Mouse (Mus musculus) embryonic facial prominence, embryonic 11.5 days (tissue): Measurements from ENCODE around the gene Sult1a1. TPM values are rescaled to one million over a fixed set of nuclear protein-coding genes. Genes with fewer than 3 reads are reported as not detected.
"Not testable (repeated sequence)": the region's sequence is repeated elsewhere in the genome, so short reads cannot be mapped to it uniquely, and the experiment has no call there.

Source experiments
- ATAC-seq: fragments of 200-750 bp; cut with Nextera tagmentation; replicated peaks from 2 replicates; pipeline ENCODE4 v1.8.0; 2017; ENCODE audit warnings: low read depth; ENCODE audit not compliant: insufficient number of reproducible peaks, low FRiP score, low TSS enrichment
- DNase-seq: peaks from one replicate; pipeline ENCODE4 v3.0.0-alpha.2; 2015; ENCODE audit warnings: low spot score
- H3K27ac ChIP-seq: fragments of 300-500 bp; sonication (generic); replicated peaks from 2 replicates; pipeline ENCODE4 v1.5.1; 2014; ENCODE audit warnings: mild to moderate bottlenecking, low read depth, low read length, control low read depth
- H3K27me3 ChIP-seq: fragments of 300-500 bp; sonication (generic); 2 replicates; pipeline ENCODE4 v1.6.1; 2014; ENCODE audit warnings: mild to moderate bottlenecking, low read length, moderate library complexity, mixed read lengths; ENCODE audit not compliant: control insufficient read depth, insufficient read depth
- H3K36me3 ChIP-seq: fragments of 300-500 bp; sonication (generic); replicated peaks from 2 replicates; pipeline ENCODE4 v1.6.1; 2014; ENCODE audit warnings: low read depth, mild to moderate bottlenecking, low read length, moderate library complexity, mixed read lengths; ENCODE audit not compliant: control insufficient read depth, insufficient read depth
- H3K4me1 ChIP-seq: fragments of 300-500 bp; sonication (generic); 2 replicates; pipeline ENCODE4 v1.6.1; 2014; ENCODE audit warnings: low read length, mixed read lengths; ENCODE audit not compliant: control insufficient read depth, insufficient read depth
- H3K4me2 ChIP-seq: fragments of 300-500 bp; sonication (generic); 2 replicates; pipeline ENCODE4 v1.6.1; 2014; ENCODE audit warnings: low read depth, mild to moderate bottlenecking, control low read depth, low read length, moderate library complexity
- H3K4me3 ChIP-seq: fragments of 300-500 bp; sonication (generic); 2 replicates; pipeline ENCODE4 v1.5.1; 2014; ENCODE audit warnings: low read depth, low read length, control low read depth
- H3K9ac ChIP-seq: fragments of 300-500 bp; sonication (generic); replicated peaks from 2 replicates; pipeline ENCODE4 v1.6.1; 2014; ENCODE audit warnings: mild to moderate bottlenecking, control low read depth, low read length
- H3K9me3 ChIP-seq: fragments of 300-500 bp; sonication (generic); replicated peaks from 2 replicates; pipeline ENCODE4 v1.6.1; 2016; ENCODE audit warnings: mild to moderate bottlenecking, low read length, inconsistent platforms, mixed read lengths; ENCODE audit not compliant: control insufficient read depth
- WGBS: fragments of 180-500 bp; shearing (Covaris S2); extraction: QIAGEN DNeasy Blood & Tissue Kit; methylation state at CpG from one replicate; pipeline ENCODE4 v1.1.7; 2014; 5-methylcytosine and 5-hydroxymethylcytosine counted together
- polyA plus RNA-seq: library from polyadenylated mRNA; unstranded; fragments of >200 nt; fragmentation: Nextera tagmentation; extraction: Ambion mirVana; gene quantifications from 2 replicates; pipeline ENCODE4 v1.2.1, GENCODE M21; 2014

The Sult1a1 gene
- polyA plus RNA-seq, 1 experiment from 2014 or later: 0.15 TPM

DNA sequence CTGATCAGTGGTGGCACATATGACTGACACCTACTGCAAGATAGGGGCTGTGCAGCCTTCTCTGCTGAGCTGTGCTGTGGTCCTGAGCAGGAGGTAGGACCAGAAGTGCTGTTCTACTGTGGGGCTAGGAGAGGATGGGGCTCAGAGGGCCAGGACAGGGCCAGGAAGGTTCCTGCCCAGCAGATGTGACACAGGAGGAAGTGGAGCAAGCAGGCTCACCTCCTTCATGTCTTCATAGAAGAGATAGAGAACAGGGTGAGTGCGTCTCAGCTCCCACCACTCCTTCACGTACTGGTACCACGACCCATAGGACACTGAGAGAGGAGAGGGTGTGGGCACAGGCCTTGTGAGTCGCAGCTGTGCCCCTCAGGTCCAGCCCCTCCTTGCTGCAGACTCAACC, 11.9 kb upstream of the Sult1a1 start:
- H3K4me2 ChIP-seq, ATAC-seq, H3K27me3 ChIP-seq, DNase-seq, H3K9me3 ChIP-seq, H3K36me3 ChIP-seq, H3K4me1 ChIP-seq, H3K4me3 ChIP-seq, H3K27ac ChIP-seq, H3K9ac ChIP-seq: not testable (repeated sequence)
- WGBS: 85% methylated on average over 4 of the region's 4 CpGs

DNA sequence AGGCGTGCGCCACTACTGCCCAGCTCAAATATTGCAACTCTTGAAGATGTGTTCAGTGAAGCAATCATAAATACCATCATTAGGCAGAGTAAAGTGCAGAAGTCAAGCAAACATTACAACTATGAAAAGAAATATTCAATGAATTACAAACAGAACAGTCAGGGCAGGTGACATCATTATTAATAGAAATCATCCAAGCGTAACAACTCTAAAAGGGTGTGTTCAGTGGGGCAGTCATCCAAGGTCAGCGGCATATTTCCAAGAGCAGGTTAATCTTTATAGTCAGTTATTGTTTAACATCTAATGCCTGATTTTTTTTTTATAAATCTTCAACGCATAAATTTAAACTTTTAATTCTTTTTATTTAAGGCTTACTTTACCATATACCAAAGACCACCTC, 5.0 kb upstream of the Sult1a1 start:
- DNase-seq (no peak), ATAC-seq (no peak)
- Histone ChIP-seq H3K9me3 (no peaks in the 10 kb centered on the region), H3K4me1 (no peaks in the 10 kb centered on the region), H3K9ac (no peak overlapping the region), H3K36me3 (no peaks in the 10 kb centered on the region), H3K27me3 (no peaks in the 10 kb centered on the region), H3K4me3 (no peak overlapping the region), H3K27ac (no peak overlapping the region), H3K4me2 (no peak overlapping the region)
- 97% methylated on average over 5 of the region's 5 CpGs for WGBS

DNA sequence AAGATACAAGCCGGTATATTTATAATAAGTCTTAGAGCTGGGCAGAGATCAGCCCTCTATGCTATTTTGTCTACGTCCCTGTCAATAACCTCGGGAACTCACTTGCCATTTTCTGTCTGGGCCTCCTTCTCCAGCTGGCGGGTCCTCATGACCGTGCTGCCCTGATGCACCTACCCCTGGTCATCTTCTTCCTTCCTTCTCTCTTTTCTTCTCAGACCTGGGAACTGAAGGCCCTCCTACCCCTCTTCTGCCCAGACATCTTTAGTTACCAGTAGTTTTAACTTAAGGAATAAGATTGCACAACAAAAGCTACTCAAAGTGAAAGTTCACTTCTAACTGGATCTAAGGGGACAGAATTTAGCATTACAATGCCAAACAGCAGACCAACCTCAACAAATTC, 3.5 kb upstream of the Sult1a1 start:
- no peak for ATAC-seq
- no peak overlapping the region for H3K27ac ChIP-seq
- 93% methylated on average over 5 of the region's 5 CpGs for WGBS
- H3K27me3 ChIP-seq: no peaks in the 10 kb centered on the region
- no peak overlapping the region for H3K4me2 ChIP-seq
- H3K4me3 ChIP-seq: no peak overlapping the region
- no peaks in the 10 kb centered on the region for H3K4me1 ChIP-seq
- no peak overlapping the region for H3K9ac ChIP-seq
- DNase-seq: no peak
- no peaks in the 10 kb centered on the region for H3K36me3 ChIP-seq
- no peaks in the 10 kb centered on the region for H3K9me3 ChIP-seq

DNA sequence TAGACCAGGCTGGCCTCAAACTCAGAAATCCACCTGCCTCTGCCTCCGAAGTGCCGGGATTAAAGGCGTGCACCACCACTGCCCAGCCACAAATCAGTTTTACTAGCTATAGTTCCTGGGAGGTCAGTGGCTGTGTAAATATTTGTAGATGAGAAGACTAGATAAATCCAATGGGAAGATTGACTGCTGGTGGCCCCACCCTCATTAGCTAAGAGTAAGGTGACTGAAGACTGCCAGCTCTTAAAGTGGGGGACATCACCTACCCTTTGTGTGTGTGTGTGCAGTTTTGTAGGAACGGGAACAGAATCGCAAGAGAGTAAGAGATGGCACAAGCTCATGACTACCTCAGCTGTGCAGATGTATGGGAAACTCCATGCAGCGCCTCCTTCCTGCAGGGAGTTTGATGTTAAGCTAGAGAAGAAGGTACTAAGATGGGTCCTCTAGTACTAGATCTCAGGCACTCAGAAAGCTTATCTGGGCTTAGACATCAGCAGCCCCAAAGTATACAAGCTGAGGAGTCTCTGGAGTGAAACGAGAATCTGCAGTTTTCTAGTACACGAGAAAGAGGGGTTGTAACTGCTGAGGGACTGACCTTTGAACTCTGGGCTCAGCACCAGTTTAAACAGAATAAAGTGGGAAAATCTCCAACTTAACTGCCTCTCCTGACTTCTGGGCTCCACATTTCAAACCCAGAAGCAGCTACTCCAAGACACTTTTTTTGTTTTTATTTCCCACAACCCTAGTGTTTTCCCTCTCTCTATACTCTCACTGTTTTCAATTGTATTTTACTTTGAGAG, 2.5 kb upstream of the Sult1a1 start:
- Histone ChIP-seq H3K27ac (no peak overlapping the region), H3K9ac (no peak overlapping the region), H3K27me3 (no peaks in the 10 kb centered on the region), H3K9me3 (no peaks in the 10 kb centered on the region), H3K36me3 (no peaks in the 10 kb centered on the region), H3K4me2 (no peak overlapping the region), H3K4me3 (no peak overlapping the region), H3K4me1 (no peaks in the 10 kb centered on the region)
- 82% methylated on average over 8 of the region's 8 CpGs for WGBS
- DNase-seq (no peak), ATAC-seq (no peak)

DNA sequence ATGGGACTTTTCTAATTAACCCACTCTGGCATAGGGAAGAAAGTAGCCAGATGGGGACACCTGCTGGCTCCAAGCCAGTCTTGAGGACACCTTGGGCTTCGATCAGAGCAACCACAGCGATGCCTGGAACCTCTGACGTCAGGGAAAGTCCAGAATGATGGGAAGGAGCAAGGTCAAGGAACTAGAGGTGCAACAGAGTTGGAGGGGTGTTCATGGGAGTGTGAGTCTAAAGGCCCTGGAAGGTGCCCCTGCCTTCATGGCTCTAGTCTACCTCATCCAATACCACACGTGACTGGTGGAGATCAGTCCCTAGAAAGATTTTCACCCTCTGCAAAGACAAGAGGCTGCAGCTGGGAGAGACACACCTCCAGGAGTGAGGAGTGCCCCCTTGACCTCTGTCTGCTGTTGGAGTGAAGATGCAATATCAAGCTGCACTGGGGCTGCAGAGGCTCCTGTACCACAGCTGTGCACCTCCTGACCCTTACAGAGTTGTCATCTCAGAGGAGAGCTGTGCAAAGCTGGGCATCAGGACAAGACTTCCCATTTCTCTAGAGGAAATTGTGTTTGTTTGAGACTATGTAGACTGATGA, 494 bp upstream of the Sult1a1 start:
- ATAC-seq (no peak), DNase-seq (no peak)
- Histone ChIP-seq H3K4me1 (no peaks in the 10 kb centered on the region), H3K9me3 (no peaks in the 10 kb centered on the region), H3K4me2 (no peak overlapping the region), H3K27ac (no peak overlapping the region), H3K9ac (no peak overlapping the region), H3K4me3 (no peak overlapping the region), H3K27me3 (no peaks in the 10 kb centered on the region), H3K36me3 (0 out of 2 replicates have a peak, but pooled peaks cover under 1% of the 10 kb centered on the region)
- 80% methylated on average over 4 of the region's 4 CpGs for WGBS

DNA sequence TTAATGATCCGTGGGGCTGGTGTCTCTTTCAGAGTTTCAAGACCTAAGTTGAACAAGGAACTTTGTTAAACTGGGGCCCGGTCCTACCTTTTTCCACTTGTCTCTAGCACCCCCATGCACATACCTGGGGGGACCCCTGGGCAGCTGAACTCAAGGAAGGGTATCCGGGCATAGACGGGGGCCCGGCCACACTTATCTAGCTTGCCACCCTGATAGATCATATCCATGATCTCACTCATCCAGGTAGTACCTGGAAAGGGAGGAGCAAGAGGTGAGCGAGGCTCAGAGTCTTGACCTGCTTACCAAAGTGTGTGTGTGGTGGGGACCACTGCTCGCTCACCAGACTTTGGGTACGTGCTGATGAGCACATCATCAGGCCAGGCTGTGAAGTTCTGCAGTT, 1.1 kb downstream of the Sult1a1 start:
- Histone ChIP-seq H3K4me3 (no peak overlapping the region), H3K4me2 (no peak overlapping the region), H3K36me3 (0 out of 2 replicates have a peak, but pooled peaks cover 4% of the 10 kb centered on the region), H3K9ac (no peak overlapping the region), H3K4me1 (no peaks in the 10 kb centered on the region), H3K27ac (no peak overlapping the region), H3K9me3 (no peaks in the 10 kb centered on the region), H3K27me3 (no peaks in the 10 kb centered on the region)
- DNase-seq (no peak), ATAC-seq (no peak)
- 93% methylated on average over 8 of the region's 8 CpGs for WGBS

DNA sequence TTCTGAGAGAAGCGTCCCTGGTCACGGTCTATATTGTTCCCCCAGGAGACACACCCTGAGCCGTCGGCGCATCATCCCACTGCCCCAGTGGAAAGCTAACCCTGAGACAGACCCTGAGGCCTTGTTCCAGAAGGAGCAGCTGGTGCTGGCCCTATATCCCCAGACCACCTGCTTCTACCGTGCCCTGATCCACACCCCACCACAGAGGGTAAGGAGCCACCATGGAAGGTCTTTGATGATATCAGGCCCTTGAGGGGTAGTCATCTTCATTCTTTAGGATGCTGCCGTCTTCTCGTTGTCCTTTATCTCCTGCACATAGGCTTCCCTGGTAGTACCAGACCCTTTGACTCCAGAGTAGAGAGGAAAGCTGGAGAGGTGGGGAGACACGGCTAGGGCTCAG, 4.1 kb downstream of the Sult1a1 start:
- WGBS: 96% methylated on average over 9 of the region's 9 CpGs
- no peak overlapping the region for H3K4me2 ChIP-seq
- no peaks in the 10 kb centered on the region for H3K4me1 ChIP-seq
- H3K9me3 ChIP-seq: no peaks in the 10 kb centered on the region
- no peak overlapping the region for H3K4me3 ChIP-seq
- H3K27me3 ChIP-seq: no peaks in the 10 kb centered on the region
- no peak overlapping the region for H3K9ac ChIP-seq
- H3K27ac ChIP-seq: no peak overlapping the region
- no peak for DNase-seq
- H3K36me3 ChIP-seq: 0 out of 2 replicates have a peak, but pooled peaks cover 4% of the 10 kb centered on the region
- ATAC-seq: no peak

DNA sequence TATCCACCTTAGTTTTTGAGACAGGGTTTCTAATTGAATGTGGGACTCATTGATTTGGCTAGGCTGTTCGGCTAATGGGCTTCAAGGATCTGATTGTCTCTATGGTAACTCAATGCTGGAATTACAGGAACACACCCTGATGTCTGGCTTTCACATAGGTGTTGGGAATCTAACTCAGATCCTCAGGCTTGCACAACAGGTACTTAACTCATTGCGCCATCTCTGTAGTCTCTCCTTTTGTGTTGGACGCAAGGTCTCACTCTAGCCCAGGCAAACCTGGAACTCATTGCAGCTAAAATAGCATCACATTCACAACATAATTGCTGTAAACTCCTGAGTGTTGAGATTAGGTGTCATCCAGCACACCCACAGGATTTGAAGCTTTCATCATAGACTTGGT, 6.1 kb downstream of the Sult1a1 start:
- Histone ChIP-seq H3K9me3 (no peaks in the 10 kb centered on the region), H3K9ac (no peak overlapping the region), H3K4me2 (no peak overlapping the region), H3K4me1 (no peaks in the 10 kb centered on the region), H3K36me3 (peaks cover 7% of the 10 kb centered on the region; the same call in 1 of the 2 replicates), H3K27ac (no peak overlapping the region), H3K4me3 (no peak overlapping the region), H3K27me3 (no peaks in the 10 kb centered on the region)
- WGBS: 94% methylated on average over 3 of the region's 3 CpGs
- ATAC-seq (no peak), DNase-seq (no peak)
